Mouse (Mus musculus) myocyte (in vitro differentiated cells): Measurements from ENCODE around the gene Ogdh.

Experiments used
- CEBPB ChIP-seq: IDR thresholded peaks from 2 replicates; pipeline ENCODE4 v1.6.1; 2011; ENCODE audit warnings: mild to moderate bottlenecking, moderate library complexity; ENCODE audit not compliant: poor library complexity, insufficient read depth, severe bottlenecking
- POLR2A ChIP-seq: IDR thresholded peaks from one replicate; pipeline ENCODE4 v1.6.1; 2011; ENCODE audit warnings: low read depth, mild to moderate bottlenecking, control low read depth, moderate library complexity; ENCODE audit not compliant: insufficient read length
- REST ChIP-seq: IDR thresholded peaks from one replicate; pipeline ENCODE4 v1.6.1; 2011; ENCODE audit warnings: mild to moderate bottlenecking, control low read depth, moderate library complexity; ENCODE audit not compliant: insufficient read depth, insufficient read length

GRCm38 (mm10) chr11:6290883-6291282 lies 550 bp upstream of the Ogdh start:
- no peak for TF ChIP-seq POLR2A
- no peak for TF ChIP-seq CEBPB
- no peak for TF ChIP-seq REST
